Comparison of ENCODE assay signal across 18 mouse cellular contexts in the genomic region with DNA sequence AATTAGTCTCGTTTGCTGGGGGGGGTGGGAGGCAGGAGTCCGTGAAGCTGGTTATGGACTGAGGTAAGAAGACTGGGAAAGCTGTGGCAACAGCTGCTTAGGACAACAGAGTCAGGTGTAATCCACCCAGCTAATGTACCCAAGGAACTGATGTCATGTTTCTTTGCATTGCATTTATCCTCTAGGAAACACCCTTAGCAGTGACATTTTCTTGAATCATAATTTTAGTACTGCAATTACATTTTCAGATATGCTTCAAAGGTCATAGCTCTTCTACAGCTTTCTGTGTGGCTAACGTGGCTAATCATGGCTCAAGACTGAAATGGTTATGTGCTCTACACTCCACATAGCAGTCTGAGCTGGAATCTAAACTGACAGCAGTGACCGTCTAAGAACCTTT. TPM values are rescaled to one million over a fixed set of nuclear protein-coding genes. Genes with fewer than 3 reads are reported as not detected.
DNase-seq lines count a peak whose midpoint lies in the region; ATAC-seq lines count a peak whose summit lies in the region.
"Had no signal": no experiment of that assay in that cellular context is flagged by ENCODE, and none has a peak within 500 bp of the region (broad histone marks: within the 10 kb centered on the region; RNA-seq: fewer than 3 reads in every experiment).

No protein-coding gene starts in this region.

- 0 out of 2 replicates have a peak overlapping the region, but pooled peaks have one; percentile 49 for H3K9ac ChIP-seq in heart, embryonic 11.5 days (ENCODE audit: low read depth, low read length)
- H3K9ac ChIP-seq in midbrain, embryonic 15.5 days = no peak overlapping the region
- H3K9ac ChIP-seq: midbrain, embryonic 12.5 days had no signal

- intact Hi-C loops in heart, postnatal 25 days (cut with DNase I) = loop anchor here (10.0 kb wide), 1 partner anchor 176 kb away; no protein-coding TSS in a partner anchor

- DNase-seq in heart, postnatal 25 days (ENCODE audit: low spot score) = no peak
- no peak for DNase-seq in midbrain, embryonic 10.5 days (ENCODE audit: low spot score)
- no peak for DNase-seq in limb, embryonic 10.5 days (ENCODE audit: low spot score)
- DNase-seq in cerebellum, postnatal 14 days = no peak
- DNase-seq in frontal cortex, adult 2 months (ENCODE audit: extremely low spot score in 1 of 2, low spot score in 1 of 2) = no peak
- DNase-seq: B cell, adult 2 months; cerebellum, adult 18-20 months; layer of hippocampus, postnatal 36 days; lung, adult 18-20 months; lung, postnatal 36 days; right cerebral cortex, adult 18-20 months had no signal

- no peaks in the 10 kb centered on the region for H3K9me3 ChIP-seq in heart, embryonic 11.5 days (replicated peaks; ENCODE audit: control insufficient read depth, low read length)
- H3K9me3 ChIP-seq in midbrain, embryonic 10.5 days (replicated peaks) = no peaks in the 10 kb centered on the region
- no peaks in the 10 kb centered on the region for H3K9me3 ChIP-seq in midbrain, embryonic 15.5 days
- no peaks in the 10 kb centered on the region for H3K9me3 ChIP-seq in limb, embryonic 10.5 days (replicated peaks)
- H3K9me3 ChIP-seq: midbrain, embryonic 12.5 days had no signal

- H3K4me3 ChIP-seq in heart, embryonic 11.5 days (ENCODE audit: low read depth, low read length) = no peak overlapping the region
- H3K4me3 ChIP-seq in midbrain, embryonic 10.5 days = no peak overlapping the region
- no peak overlapping the region for H3K4me3 ChIP-seq in midbrain, embryonic 15.5 days
- no peak overlapping the region for H3K4me3 ChIP-seq in limb, embryonic 10.5 days
- H3K4me3 ChIP-seq: gastrocnemius, adult 2 months; midbrain, embryonic 12.5 days had no signal

- H3K36me3 ChIP-seq in heart, embryonic 11.5 days (ENCODE audit: control insufficient read depth, insufficient read depth, low read length) = no peaks in the 10 kb centered on the region
- H3K36me3 ChIP-seq in midbrain, embryonic 10.5 days = no peaks in the 10 kb centered on the region
- no peaks in the 10 kb centered on the region for H3K36me3 ChIP-seq in midbrain, embryonic 15.5 days (replicated peaks)
- no peaks in the 10 kb centered on the region for H3K36me3 ChIP-seq in limb, embryonic 10.5 days
- H3K36me3 ChIP-seq: midbrain, embryonic 12.5 days had no signal

- ATAC-seq in heart, embryonic 11.5 days (replicated peaks; ENCODE audit: insufficient number of reproducible peaks, low FRiP score, low TSS enrichment) = no peak
- ATAC-seq in midbrain, embryonic 15.5 days (replicated peaks) = no peak
- ATAC-seq: forebrain, embryonic 14.5 days; hindbrain, postnatal 0 days; Patski had no signal

- H3K27ac ChIP-seq in heart, embryonic 11.5 days (ENCODE audit: low read depth, low read length) = no peak overlapping the region
- peak overlapping the region; percentile 28; the same call in 1 of the 2 replicates for H3K27ac ChIP-seq in midbrain, embryonic 10.5 days (replicated peaks)
- no peak overlapping the region for H3K27ac ChIP-seq in midbrain, embryonic 15.5 days
- H3K27ac ChIP-seq in limb, embryonic 10.5 days = peak overlapping the region; percentile 26; the same call in 1 of the 2 replicates
- H3K27ac ChIP-seq: gastrocnemius, adult 2 months; hindbrain, postnatal 0 days; midbrain, embryonic 12.5 days had no signal

- no peak overlapping the region for H3K4me2 ChIP-seq in heart, embryonic 11.5 days
- no peak overlapping the region for H3K4me2 ChIP-seq in midbrain, embryonic 15.5 days
- H3K4me2 ChIP-seq: midbrain, embryonic 12.5 days had no signal

- H3K4me1 ChIP-seq in heart, embryonic 11.5 days (ENCODE audit: control insufficient read depth, insufficient read depth, low read length) = peaks cover 6% of the 10 kb centered on the region
- peaks cover 28% of the 10 kb centered on the region for H3K4me1 ChIP-seq in midbrain, embryonic 10.5 days
- H3K4me1 ChIP-seq in midbrain, embryonic 15.5 days = peaks cover 6% of the 10 kb centered on the region
- H3K4me1 ChIP-seq in limb, embryonic 10.5 days = peaks cover 23% of the 10 kb centered on the region

- no peaks in the 10 kb centered on the region for H3K27me3 ChIP-seq in heart, embryonic 11.5 days (ENCODE audit: control insufficient read depth, insufficient read depth, low read length)
- H3K27me3 ChIP-seq in midbrain, embryonic 10.5 days (ENCODE audit: low read depth, poor library complexity, severe bottlenecking) = no peaks in the 10 kb centered on the region
- H3K27me3 ChIP-seq in midbrain, embryonic 15.5 days (replicated peaks) = no peaks in the 10 kb centered on the region
- H3K27me3 ChIP-seq in limb, embryonic 10.5 days (ENCODE audit: low read depth, poor library complexity, severe bottlenecking) = no peaks in the 10 kb centered on the region
- H3K27me3 ChIP-seq: midbrain, embryonic 12.5 days; Patski had no signal

- WGBS in heart, embryonic 11.5 days (ENCODE audit: insufficient replicate concordance) = 64% methylated on average over 4 of the region's 4 CpGs
- WGBS in midbrain, embryonic 10.5 days = 66% methylated on average over 4 of the region's 4 CpGs
- 65% methylated on average over 4 of the region's 4 CpGs for WGBS in midbrain, embryonic 15.5 days
- WGBS in limb, embryonic 10.5 days = 70% methylated on average over 4 of the region's 4 CpGs

RNA-seq across cellular contexts. Expression of gene Ppp2r5e, which starts 2.9 kb away (rescaled TPM):
- polyA plus RNA-seq in heart, embryonic 11.5 days (2014; fragmentation: Nextera tagmentation; extraction: Ambion mirVana) = 11.9 and 12.6 TPM in 2 replicates
- 10 to 100 TPM; 32.0 to 33.8 TPM for total RNA-seq in heart, postnatal 25 days (2021)
- polyA plus RNA-seq in midbrain, embryonic 10.5 days (2016; fragmentation: Nextera tagmentation; extraction: Ambion mirVana) = 15.0 and 16.2 TPM in 2 replicates
- 20.9 and 21.3 TPM in 2 replicates for polyA plus RNA-seq in midbrain, embryonic 15.5 days (2015; fragmentation: Nextera tagmentation; extraction: Ambion mirVana)
- 12.6 and 12.7 TPM in 2 replicates for polyA plus RNA-seq in limb, embryonic 10.5 days (2016; fragmentation: Nextera tagmentation; extraction: Ambion mirVana)
- 35.9 and 40.9 TPM in 2 replicates for polyA plus RNA-seq in frontal cortex, adult 2 months (2012; rRNA removed)

Comparison
In these comparisons a context has a peak if more than half of its experiments do, and no peak if none do; other contexts are left out.
1. H3K27ac ChIP-seq: peak in midbrain, embryonic 10.5 days (single experiment) and limb, embryonic 10.5 days (single experiment); none in heart, embryonic 11.5 days (single experiment) and midbrain, embryonic 15.5 days (single experiment).